Mouse (Mus musculus) testis, adult 2 months (tissue): Measurements from ENCODE around the gene Efl1. TPM values are rescaled to one million over a fixed set of nuclear protein-coding genes. Genes with fewer than 3 reads are reported as not detected.

ENCODE experiments used
- H3K27ac ChIP-seq: fragments of 200-500 bp; 2 replicates; pipeline ENCODE4 v1.5.1; 2012; ENCODE audit warnings: low read depth, low read length; ENCODE audit not compliant: control insufficient read depth, insufficient read depth
- H3K27me3 ChIP-seq: fragments of 200-500 bp; 2 replicates; pipeline ENCODE4 v1.6.1; 2012; ENCODE audit warnings: mild to moderate bottlenecking, low read length, moderate library complexity; ENCODE audit not compliant: control insufficient read depth, insufficient read depth
- H3K36me3 ChIP-seq: fragments of 200-500 bp; 2 replicates; pipeline ENCODE4 v1.6.1; 2012; ENCODE audit warnings: mild to moderate bottlenecking, low read length; ENCODE audit not compliant: control insufficient read depth, insufficient read depth
- H3K4me1 ChIP-seq: fragments of 200-500 bp; 2 replicates; pipeline ENCODE4 v1.6.1; 2012; ENCODE audit warnings: low read length; ENCODE audit not compliant: control insufficient read depth, insufficient read depth
- H3K4me3 ChIP-seq: fragments of 200-500 bp; 2 replicates; pipeline ENCODE4 v1.5.1; 2012; ENCODE audit warnings: low read depth, mild to moderate bottlenecking, low read length, moderate library complexity, mixed read lengths; ENCODE audit not compliant: control insufficient read depth
- CTCF ChIP-seq: fragments of 200-500 bp; IDR thresholded peaks from 2 replicates; pipeline ENCODE4 v1.5.1; 2012; ENCODE audit warnings: low read depth, mild to moderate bottlenecking, inconsistent platforms, low read length, moderate library complexity; ENCODE audit not compliant: control insufficient read depth, insufficient read depth, insufficient replicate concordance
- POLR2A ChIP-seq: fragments of 200-500 bp; IDR thresholded peaks from 2 replicates; pipeline ENCODE4 v1.6.1; 2012; ENCODE audit warnings: low read depth, mild to moderate bottlenecking, inconsistent platforms, low read length, moderate library complexity; ENCODE audit not compliant: control insufficient read depth
- polyA plus RNA-seq: library from polyadenylated mRNA; depleted of rRNA; stranded (reverse); fragments of >200 nt; gene quantifications from 2 replicates; pipeline ENCODE4 v1.2.3, GENCODE M21; 2012

The Efl1 gene
- polyA plus RNA-seq, 1 experiment, result 16.1 TPM

DNA sequence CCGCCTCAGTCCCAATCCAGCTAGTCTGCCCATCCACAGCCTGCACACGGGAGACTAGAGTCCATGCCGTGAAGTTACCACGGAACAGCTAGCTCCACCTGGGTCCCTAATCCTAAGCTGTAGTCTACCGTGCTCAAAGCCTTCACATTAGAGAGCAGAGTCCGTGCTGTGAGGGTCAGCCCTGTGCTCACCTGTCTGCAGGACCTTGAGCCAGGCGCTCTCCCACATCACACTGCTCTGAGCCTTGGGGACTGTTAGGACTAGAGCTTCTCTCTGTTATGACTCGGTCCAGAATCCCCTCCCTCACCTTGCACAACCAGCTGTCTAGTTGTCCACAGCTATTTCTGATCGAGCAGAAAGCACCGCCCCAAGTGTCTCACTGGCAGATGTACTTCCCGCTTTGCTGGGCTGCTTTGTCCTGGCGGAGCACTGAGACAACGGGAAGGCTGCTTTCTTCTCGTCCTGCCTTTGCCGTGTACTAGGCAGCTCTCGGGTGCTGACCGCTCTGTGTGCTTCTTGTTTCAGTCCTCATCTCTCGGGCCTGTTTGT is 95.8 kb downstream of the Efl1 start:
- H3K27ac ChIP-seq, result no peak overlapping the region
- no peaks in the 10 kb centered on the region for H3K36me3 ChIP-seq
- H3K4me3 ChIP-seq, result no peak overlapping the region
- TF ChIP-seq POLR2A, result no peak
- no peak for TF ChIP-seq CTCF
- no peaks in the 10 kb centered on the region for H3K27me3 ChIP-seq
- H3K4me1 ChIP-seq, result no peaks in the 10 kb centered on the region

DNA sequence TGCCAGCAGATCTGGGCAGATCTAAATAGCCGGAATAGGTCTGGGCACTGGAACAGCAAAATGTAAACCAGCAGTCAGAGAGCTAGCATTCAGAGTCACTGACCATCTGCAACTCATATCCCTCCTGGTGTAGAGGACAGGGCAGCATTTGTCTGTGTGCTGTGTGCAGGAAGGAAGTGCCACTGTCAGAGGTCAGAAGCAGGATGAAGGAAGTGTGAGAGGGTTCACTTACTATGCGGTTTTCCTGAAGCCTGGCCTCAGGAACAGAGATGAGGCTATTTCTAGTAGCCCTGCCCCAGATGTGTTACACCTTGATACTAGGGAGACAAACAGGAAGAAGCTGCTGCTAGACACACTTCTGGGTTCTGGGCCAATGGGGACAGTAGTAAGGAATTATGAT is 100.4 kb downstream of the Efl1 start:
- H3K27ac ChIP-seq, result no peak overlapping the region
- no peaks in the 10 kb centered on the region for H3K27me3 ChIP-seq

DNA sequence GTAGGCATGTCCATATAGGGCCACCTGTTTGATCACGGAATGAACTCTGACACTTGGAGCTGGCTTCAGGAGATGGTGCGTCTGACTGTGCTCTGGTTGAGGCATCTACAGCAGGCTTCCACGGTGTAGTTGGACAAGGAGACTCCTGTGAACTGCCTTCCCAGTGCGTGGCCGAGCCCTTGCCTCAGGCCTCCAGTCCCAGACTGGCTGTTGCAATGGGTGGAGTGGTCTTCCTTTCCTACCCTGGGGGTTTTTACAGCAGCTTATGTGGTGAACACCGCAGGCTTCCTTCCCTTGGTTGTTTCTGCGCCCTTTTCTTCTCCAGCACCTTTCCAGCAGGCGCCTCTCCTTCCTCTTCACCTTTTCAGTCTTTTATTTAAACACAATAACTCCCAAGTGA is 100.8 kb downstream of the Efl1 start:
- TF ChIP-seq CTCF, result no peak
- no peak for TF ChIP-seq POLR2A
- Histone ChIP-seq H3K36me3 (no peaks in the 10 kb centered on the region), H3K27me3 (no peaks in the 10 kb centered on the region), H3K4me1 (no peaks in the 10 kb centered on the region), H3K27ac (no peak overlapping the region), H3K4me3 (no peak overlapping the region)

More for the DNA sequence above, 100.4 kb downstream of the Efl1 start:
- Histone ChIP-seq H3K4me3 (no peak overlapping the region), H3K4me1 (no peaks in the 10 kb centered on the region), H3K36me3 (no peaks in the 10 kb centered on the region)
- TF ChIP-seq POLR2A (no peak), CTCF (no peak)

- Histone ChIP-seq H3K36me3 (no peaks in the 10 kb centered on the region), H3K4me1 (no peaks in the 10 kb centered on the region), H3K27ac (no peak overlapping the region), H3K4me3 (peak overlapping the region; percentile 26; the same call in 1 of the 2 replicates), H3K27me3 (no peaks in the 10 kb centered on the region)
- TF ChIP-seq CTCF, result no peak
- no peak for TF ChIP-seq POLR2A
Measured at GRCm38 (mm10) chr7:82752171-82753085, 104.0 kb downstream of the Efl1 start.

DNA sequence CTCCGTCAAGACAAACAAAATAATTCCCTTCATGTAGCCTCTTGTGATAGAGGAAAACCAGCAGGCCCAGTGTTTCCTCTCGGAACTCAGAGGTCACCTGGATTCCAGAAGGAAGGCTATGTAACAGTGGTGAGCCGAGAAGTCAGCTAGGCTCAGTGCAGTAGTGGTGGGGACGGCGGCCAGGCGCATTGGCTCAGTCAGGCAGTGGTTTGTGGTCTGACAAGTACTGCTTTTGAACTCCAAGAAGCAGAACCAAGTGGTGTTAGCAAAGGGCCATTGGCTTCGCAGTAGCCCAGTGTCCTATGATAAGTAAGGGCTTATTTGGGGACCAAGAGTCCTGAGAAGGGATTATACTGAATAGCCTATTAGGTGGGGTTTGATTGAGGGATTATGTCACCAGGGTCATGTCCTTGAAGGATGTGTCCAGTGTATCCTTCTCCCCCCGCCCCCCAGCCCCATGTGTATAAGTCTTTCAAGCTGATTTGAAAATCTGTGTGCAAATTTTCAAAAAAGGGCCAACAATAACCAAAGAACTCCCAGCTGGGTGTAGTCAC is 107.3 kb downstream of the Efl1 start:
- Histone ChIP-seq H3K4me3 (peak overlapping the region; percentile 67), H3K4me1 (no peaks in the 10 kb centered on the region), H3K36me3 (no peaks in the 10 kb centered on the region), H3K27me3 (no peaks in the 10 kb centered on the region), H3K27ac (no peak overlapping the region; the same call in 1 of the 2 replicates)
- peak; percentile 91; the same call in 1 of the 2 replicates for TF ChIP-seq POLR2A
- no peak for TF ChIP-seq CTCF

DNA sequence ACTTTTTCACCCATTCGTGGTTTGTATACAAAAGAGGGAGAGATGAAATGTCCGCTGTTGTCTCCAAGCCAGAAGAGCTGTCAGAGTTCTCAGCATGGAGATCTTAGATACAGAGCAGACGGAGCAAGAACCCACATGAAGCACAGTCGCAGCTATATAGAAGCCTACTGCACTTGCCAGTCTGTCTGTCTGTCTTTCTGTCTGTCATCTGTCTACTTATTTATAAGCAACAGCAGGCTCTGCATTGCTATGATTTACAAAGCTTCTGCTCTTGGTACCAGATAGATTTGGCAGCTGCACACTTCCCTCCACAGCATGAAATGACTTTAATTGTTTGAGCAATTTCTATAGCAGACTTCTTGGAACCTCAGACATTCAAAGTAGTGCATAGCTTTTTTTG is 110.1 kb downstream of the Efl1 start:
- no peak for TF ChIP-seq CTCF
- TF ChIP-seq POLR2A, result no peak
- H3K27me3 ChIP-seq, result no peaks in the 10 kb centered on the region
- no peaks in the 10 kb centered on the region for H3K36me3 ChIP-seq
- no peaks in the 10 kb centered on the region for H3K4me1 ChIP-seq
- H3K27ac ChIP-seq, result no peak overlapping the region
- no peak overlapping the region for H3K4me3 ChIP-seq

DNA sequence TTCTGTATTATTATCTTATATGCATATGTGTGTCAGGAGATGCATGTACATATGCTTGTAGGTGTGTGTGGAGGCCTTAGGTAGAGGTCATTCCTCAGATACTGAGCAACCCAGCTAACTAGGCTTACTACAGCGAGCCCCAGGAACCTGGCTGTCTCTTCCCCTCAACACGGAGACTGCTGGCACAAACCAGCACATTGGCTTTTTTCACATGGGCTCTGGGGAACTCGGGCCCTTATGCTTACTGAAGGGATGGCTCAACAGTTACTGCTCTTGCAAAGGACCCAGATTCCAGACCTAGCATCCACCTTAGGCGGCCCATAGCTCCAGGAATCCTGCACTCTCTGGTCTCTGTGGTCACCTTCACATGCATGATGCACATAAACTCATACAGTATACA is 110.7 kb downstream of the Efl1 start:
- Histone ChIP-seq H3K4me1 (no peaks in the 10 kb centered on the region), H3K27me3 (no peaks in the 10 kb centered on the region), H3K27ac (no peak overlapping the region), H3K4me3 (no peak overlapping the region), H3K36me3 (no peaks in the 10 kb centered on the region)
- TF ChIP-seq POLR2A (no peak), CTCF (no peak)
